Mouse (Mus musculus) thymus, adult 2 months (tissue): ENCODE measurements around the gene Casz1. TPM values are rescaled to one million over a fixed set of nuclear protein-coding genes. Genes with fewer than 3 reads are reported as not detected.

Experiments used
- DNase-seq: peaks from one replicate; pipeline ENCODE4 v3.0.0; 2021
- H3K27ac ChIP-seq: fragments of 200-500 bp; 2 replicates; pipeline ENCODE4 v1.5.1; 2012; ENCODE audit warnings: low read length, control low read depth; ENCODE audit not compliant: control insufficient read depth, insufficient read depth
- H3K27me3 ChIP-seq: fragments of 200-500 bp; 2 replicates; pipeline ENCODE4 v1.6.1; 2012; ENCODE audit warnings: mild to moderate bottlenecking, low read length, moderate library complexity, mixed read lengths; ENCODE audit not compliant: control insufficient read depth, insufficient read depth
- H3K36me3 ChIP-seq: fragments of 200-500 bp; 2 replicates; pipeline ENCODE4 v1.6.1; 2012; ENCODE audit warnings: mild to moderate bottlenecking, low read length, moderate library complexity; ENCODE audit not compliant: control insufficient read depth, insufficient read depth
- H3K4me1 ChIP-seq: fragments of 200-500 bp; replicated peaks from 2 replicates; pipeline ENCODE4 v1.6.1; 2012; ENCODE audit warnings: low read length; ENCODE audit not compliant: control insufficient read depth, insufficient read depth
- H3K4me3 ChIP-seq: fragments of 200-500 bp; 2 replicates; pipeline ENCODE4 v1.5.1; 2012; ENCODE audit warnings: mild to moderate bottlenecking, low read length, control low read depth, moderate library complexity; ENCODE audit not compliant: control insufficient read depth, insufficient read depth
- CTCF ChIP-seq: fragments of 200-500 bp; IDR thresholded peaks from 2 replicates; pipeline ENCODE4 v1.5.1; 2012; ENCODE audit warnings: mild to moderate bottlenecking, control low read depth, low read length, moderate library complexity, borderline replicate concordance; ENCODE audit not compliant: control insufficient read depth, poor library complexity, insufficient read depth; ENCODE audit errors: extremely low read depth
- POLR2A ChIP-seq: fragments of 200-500 bp; IDR thresholded peaks from 2 replicates; pipeline ENCODE4 v1.6.1; 2012; ENCODE audit warnings: mild to moderate bottlenecking, low read length, control low read depth, moderate library complexity; ENCODE audit not compliant: control insufficient read depth, poor library complexity, insufficient read depth; ENCODE audit errors: extremely low read depth
- WGBS: fragments of 180-500 bp; shearing (Covaris S2); methylation state at CpG from one replicate; pipeline ENCODE4 v1.1.7; 2018; 5-methylcytosine and 5-hydroxymethylcytosine counted together
- polyA plus RNA-seq: library from polyadenylated mRNA; depleted of rRNA; stranded (reverse); fragments of >200 nt; gene quantifications from 2 replicates; pipeline ENCODE4 v1.2.3, GENCODE M21; 2012

The Casz1 gene
- polyA plus RNA-seq, 1 experiment, result 5.8 TPM

- H3K27me3 ChIP-seq, result no peaks in the 10 kb centered on the region
- DNase-seq, result no peak
- WGBS, result 98% methylated on average over 10 of the region's 10 CpGs
- H3K4me1 ChIP-seq, result peaks cover 4% of the 10 kb centered on the region; the same call in 1 of the 2 replicates
- H3K4me3 ChIP-seq, result no peak overlapping the region
- no peak overlapping the region for H3K27ac ChIP-seq
- TF ChIP-seq POLR2A (no peak), CTCF (no peak)
- H3K36me3 ChIP-seq, result no peaks in the 10 kb centered on the region; the same call in 1 of the 2 replicates
These were observed 160.5 kb downstream of the Casz1 start for GRCm38 (mm10) chr4:148964541-148965310.

GRCm38 (mm10) chr4:148966132-148966531 lies 161.9 kb downstream of the Casz1 start:
- no peaks in the 10 kb centered on the region; the same call in 1 of the 2 replicates for H3K36me3 ChIP-seq
- no peaks in the 10 kb centered on the region for H3K27me3 ChIP-seq
- H3K4me1 ChIP-seq, result peaks cover 4% of the 10 kb centered on the region; the same call in 1 of the 2 replicates
- no peak overlapping the region for H3K27ac ChIP-seq
- 49% methylated on average over 5 of the region's 5 CpGs for WGBS
- no peak for TF ChIP-seq POLR2A
- no peak for TF ChIP-seq CTCF
- DNase-seq, result no peak
- no peak overlapping the region for H3K4me3 ChIP-seq

DNA sequence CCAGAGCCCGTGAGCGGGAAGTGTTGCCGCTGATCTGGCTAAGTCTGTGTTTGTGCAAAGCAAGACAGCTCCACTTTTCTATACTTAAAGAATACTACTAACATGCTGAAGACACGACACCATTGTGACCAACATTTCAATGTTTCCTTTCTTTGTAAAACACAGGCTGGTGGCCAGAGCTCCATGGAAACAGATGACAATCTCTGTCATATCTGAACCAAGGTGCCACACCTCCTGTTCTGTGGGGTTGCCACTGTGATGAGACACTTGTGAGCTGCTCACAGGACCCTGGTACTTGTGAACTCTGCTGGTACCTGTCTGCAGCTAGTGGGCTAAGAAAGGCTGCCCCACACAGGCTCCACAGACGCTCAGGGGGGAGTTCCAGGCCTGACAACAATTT lies 164.6 kb downstream of the Casz1 start:
- H3K27ac ChIP-seq, result no peak overlapping the region
- no peak for DNase-seq
- H3K4me3 ChIP-seq, result no peak overlapping the region
- TF ChIP-seq CTCF (no peak), POLR2A (no peak)
- 92% methylated on average over 5 of the region's 5 CpGs for WGBS
- peaks cover 4% of the 10 kb centered on the region; the same call in 1 of the 2 replicates for H3K4me1 ChIP-seq
- H3K27me3 ChIP-seq, result no peaks in the 10 kb centered on the region
- no peaks in the 10 kb centered on the region for H3K36me3 ChIP-seq

DNA sequence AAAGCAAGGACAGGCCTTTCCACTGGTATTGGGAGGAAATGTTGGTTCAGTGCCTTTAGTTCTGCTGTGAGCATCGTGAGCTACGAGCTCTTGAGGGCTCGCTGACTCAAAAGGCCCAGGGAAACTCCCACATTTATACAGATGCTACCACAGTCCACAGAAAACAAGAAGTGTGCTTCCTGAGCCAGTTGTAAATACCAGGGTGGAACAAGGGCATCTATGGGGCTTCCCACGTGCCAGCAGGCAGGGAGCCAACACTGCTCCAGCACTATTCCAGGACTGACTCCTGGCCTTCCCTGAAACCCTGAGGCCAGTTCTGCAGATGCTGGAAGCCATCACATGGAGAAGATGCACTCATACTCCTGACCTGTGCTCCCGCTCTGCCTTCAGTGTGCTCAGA lies 165.4 kb downstream of the Casz1 start:
- TF ChIP-seq POLR2A (no peak), CTCF (no peak)
- Histone ChIP-seq H3K4me3 (no peak overlapping the region), H3K36me3 (no peaks in the 10 kb centered on the region), H3K4me1 (peaks cover 4% of the 10 kb centered on the region; the same call in 1 of the 2 replicates), H3K27ac (no peak overlapping the region), H3K27me3 (no peaks in the 10 kb centered on the region)
- WGBS, result 89% methylated on average over 5 of the region's 5 CpGs
- no peak for DNase-seq

GRCm38 (mm10) chr4:148970742-148971141 lies 166.5 kb downstream of the Casz1 start:
- Histone ChIP-seq H3K27me3 (no peaks in the 10 kb centered on the region), H3K36me3 (no peaks in the 10 kb centered on the region), H3K4me3 (no peak overlapping the region), H3K4me1 (peaks cover 4% of the 10 kb centered on the region; the same call in 1 of the 2 replicates), H3K27ac (no peak overlapping the region)
- 95% methylated on average over 4 of the region's 4 CpGs for WGBS
- no peak for DNase-seq
- TF ChIP-seq POLR2A (no peak), CTCF (no peak)

- no peak for DNase-seq
- Histone ChIP-seq H3K27ac (no peak overlapping the region), H3K4me1 (peaks cover 1% of the 10 kb centered on the region; the same call in 1 of the 2 replicates), H3K36me3 (no peaks in the 10 kb centered on the region), H3K27me3 (no peaks in the 10 kb centered on the region), H3K4me3 (no peak overlapping the region)
- 93% methylated on average over 3 of the region's 3 CpGs for WGBS
- TF ChIP-seq POLR2A (no peak), CTCF (no peak)
These were observed 167.5 kb downstream of the Casz1 start for GRCm38 (mm10) chr4:148971613-148972242.

DNA sequence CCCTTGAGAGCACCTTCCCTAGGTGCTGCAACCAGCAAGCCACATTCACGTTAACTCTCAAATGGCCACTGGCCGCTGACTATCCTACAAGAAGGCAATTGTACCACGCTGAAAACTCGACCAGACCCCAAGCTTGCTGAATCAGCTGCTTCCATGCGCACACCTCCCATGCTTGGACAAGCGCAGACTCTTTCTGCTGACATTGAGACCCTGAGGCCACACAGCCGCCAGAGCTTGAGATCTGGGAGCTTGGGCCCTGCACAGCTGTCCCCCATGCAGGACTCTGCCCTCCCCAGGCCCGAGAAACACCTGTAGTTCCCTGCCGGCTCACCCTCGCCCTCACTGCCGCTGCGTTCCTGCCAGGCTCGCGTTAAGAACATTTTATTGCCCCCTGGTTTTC lies 168.5 kb downstream of the Casz1 start:
- no peak for TF ChIP-seq POLR2A
- TF ChIP-seq CTCF, result no peak
- no peaks in the 10 kb centered on the region for H3K36me3 ChIP-seq
- no peak overlapping the region for H3K27ac ChIP-seq
- no peak overlapping the region for H3K4me3 ChIP-seq
- H3K27me3 ChIP-seq, result no peaks in the 10 kb centered on the region
- DNase-seq, result no peak
- H3K4me1 ChIP-seq, result no peaks in the 10 kb centered on the region
- 92% methylated on average over 14 of the region's 14 CpGs for WGBS
